Mouse (Mus musculus): ENCODE measurements around the gene Aurka. TPM values are rescaled to one million over a fixed set of nuclear protein-coding genes. Genes with fewer than 3 reads are reported as not detected.

The Aurka gene
- 7.6 and 8.5 TPM in 2 replicates for polyA plus RNA-seq (2015; fragmentation: Nextera tagmentation; extraction: Ambion mirVana)

GRCm38 (mm10) chr2:172370411-172371223 lies at the start of gene Aurka, which contains the start of gene Cstf1:
TSS of gene Aurka (minus strand) at chr2:172370535.
TSS of gene Cstf1 (plus strand) at chr2:172370681.

GRCm38 (mm10) chr2:172393391-172394051 lies 23.2 kb upstream of the Aurka start, which contains the start of gene Cass4:
TSS of gene Cass4 (plus strand) at chr2:172393794.

GRCm38 (mm10) chr2:172345258-172345738 lies 25.0 kb downstream of the Aurka start, which contains the start of gene Fam210b:
TSS of gene Fam210b (plus strand) at chr2:172345565.

Other genes with a start within 250 kb of the Aurka start
- gene Mc3r, start 122.0 kb downstream of the Aurka start, polyA plus RNA-seq (2015; fragmentation: Nextera tagmentation; extraction: Ambion mirVana): 0.22 and 0.27 TPM in 2 replicates
- gene Fam210b, start 25.0 kb downstream of the Aurka start, polyA plus RNA-seq (2015; fragmentation: Nextera tagmentation; extraction: Ambion mirVana): 16.3 and 18.7 TPM in 2 replicates
- 22.9 and 23.4 TPM in 2 replicates for gene Cstf1, start 146 bp upstream of the Aurka start, polyA plus RNA-seq (2015; fragmentation: Nextera tagmentation; extraction: Ambion mirVana)
- 0.15 and 0.28 TPM in 2 replicates for gene Cass4, start 23.3 kb upstream of the Aurka start, polyA plus RNA-seq (2015; fragmentation: Nextera tagmentation; extraction: Ambion mirVana)
- gene Rtf2, start 70.0 kb upstream of the Aurka start, polyA plus RNA-seq (2015; fragmentation: Nextera tagmentation; extraction: Ambion mirVana): 81.7 and 82.8 TPM in 2 replicates
- 0.66 and 0.87 TPM in 2 replicates for gene Gcnt7, start 88.1 kb upstream of the Aurka start, polyA plus RNA-seq (2015; fragmentation: Nextera tagmentation; extraction: Ambion mirVana)
- gene Fam209, start 102.0 kb upstream of the Aurka start, polyA plus RNA-seq (2015; fragmentation: Nextera tagmentation; extraction: Ambion mirVana): 0.23 TPM in 1 of 2 replicates, not detected in the other
- 0.13 and 0.19 TPM in 2 replicates for gene Tfap2c, start 179.1 kb upstream of the Aurka start, polyA plus RNA-seq (2015; fragmentation: Nextera tagmentation; extraction: Ambion mirVana)